Mouse (Mus musculus): ENCODE results near the gene Ankrd50. TPM values are rescaled to one million over a fixed set of nuclear protein-coding genes. Genes with fewer than 3 reads are reported as not detected.
A peak's percentile ranks its signal among the peaks of the same experiment; 100 is the strongest.

Ankrd50 gene
- polyA plus RNA-seq, 1 experiment from 2014 or later, result 11.2 TPM

- H3K36me3 ChIP-seq (ENCODE audit: control insufficient read depth, insufficient read depth, low read length), result no peaks in the 10 kb centered on the region
- H3K4me2 ChIP-seq, result no peak overlapping the region
- 78% methylated on average over 3 of the region's 3 CpGs for WGBS
- H3K4me1 ChIP-seq (replicated peaks; ENCODE audit: control insufficient read depth, insufficient read depth, low read length), result no peaks in the 10 kb centered on the region
- ATAC-seq (replicated peaks; ENCODE audit: low FRiP score) (no peak), DNase-seq (ENCODE audit: low spot score) (no peak)
- no peak overlapping the region for H3K27ac ChIP-seq (ENCODE audit: low read depth, low read length)
- no peaks in the 10 kb centered on the region for H3K27me3 ChIP-seq (replicated peaks; ENCODE audit: control insufficient read depth, insufficient read depth, low read length)
- H3K4me3 ChIP-seq (ENCODE audit: low read depth, low read length), result no peak overlapping the region
- H3K9me3 ChIP-seq (ENCODE audit: control insufficient read depth, low read length), result no peaks in the 10 kb centered on the region
- H3K9ac ChIP-seq (ENCODE audit: low read depth, low read length), result no peak overlapping the region
These were observed 12.2 kb upstream of the Ankrd50 start for GRCm38 (mm10) chr3:38496795-38497385.

- Histone ChIP-seq H3K9me3 (ENCODE audit: control insufficient read depth, low read length) (no peaks in the 10 kb centered on the region), H3K4me3 (ENCODE audit: low read depth, low read length) (no peak overlapping the region), H3K27ac (ENCODE audit: low read depth, low read length) (no peak overlapping the region), H3K9ac (ENCODE audit: low read depth, low read length) (no peak overlapping the region), H3K27me3 (replicated peaks; ENCODE audit: control insufficient read depth, insufficient read depth, low read length) (no peaks in the 10 kb centered on the region), H3K4me2 (no peak overlapping the region), H3K4me1 (replicated peaks; ENCODE audit: control insufficient read depth, insufficient read depth, low read length) (no peaks in the 10 kb centered on the region; the same call in 1 of the 2 replicates), H3K36me3 (ENCODE audit: control insufficient read depth, insufficient read depth, low read length) (no peaks in the 10 kb centered on the region)
- no peak for DNase-seq (ENCODE audit: low spot score)
- WGBS, result 45% methylated on average over 3 of the region's 3 CpGs
- no peak for ATAC-seq (replicated peaks; ENCODE audit: low FRiP score)
These were observed 7.1 kb upstream of the Ankrd50 start for GRCm38 (mm10) chr3:38491702-38492101.

GRCm38 (mm10) chr3:38491236-38491635, 6.6 kb upstream of the Ankrd50 start:
- ATAC-seq (replicated peaks; ENCODE audit: low FRiP score) (no peak), DNase-seq (ENCODE audit: low spot score) (no peak)
- no peaks in the 10 kb centered on the region for H3K9me3 ChIP-seq (ENCODE audit: control insufficient read depth, low read length)
- no peaks in the 10 kb centered on the region for H3K36me3 ChIP-seq (ENCODE audit: control insufficient read depth, insufficient read depth, low read length)
- H3K27me3 ChIP-seq (replicated peaks; ENCODE audit: control insufficient read depth, insufficient read depth, low read length), result no peaks in the 10 kb centered on the region
- H3K27ac ChIP-seq (ENCODE audit: low read depth, low read length), result no peak overlapping the region
- 69% methylated on average over 3 of the region's 3 CpGs for WGBS
- no peak overlapping the region for H3K4me2 ChIP-seq
- no peak overlapping the region for H3K9ac ChIP-seq (ENCODE audit: low read depth, low read length)
- no peaks in the 10 kb centered on the region; the same call in 1 of the 2 replicates for H3K4me1 ChIP-seq (replicated peaks; ENCODE audit: control insufficient read depth, insufficient read depth, low read length)
- no peak overlapping the region for H3K4me3 ChIP-seq (ENCODE audit: low read depth, low read length)

- Histone ChIP-seq H3K4me1 (replicated peaks; ENCODE audit: control insufficient read depth, insufficient read depth, low read length) (no peaks in the 10 kb centered on the region; the same call in 1 of the 2 replicates), H3K9ac (ENCODE audit: low read depth, low read length) (no peak overlapping the region), H3K27me3 (replicated peaks; ENCODE audit: control insufficient read depth, insufficient read depth, low read length) (no peaks in the 10 kb centered on the region), H3K4me3 (ENCODE audit: low read depth, low read length) (no peak overlapping the region), H3K9me3 (ENCODE audit: control insufficient read depth, low read length) (no peaks in the 10 kb centered on the region), H3K36me3 (ENCODE audit: control insufficient read depth, insufficient read depth, low read length) (no peaks in the 10 kb centered on the region), H3K4me2 (no peak overlapping the region), H3K27ac (ENCODE audit: low read depth, low read length) (no peak overlapping the region)
- DNase-seq (ENCODE audit: low spot score) (no peak), ATAC-seq (replicated peaks; ENCODE audit: low FRiP score) (no peak)
- 50% methylated on average over 2 of the region's 2 CpGs for WGBS
These were observed 6.1 kb upstream of the Ankrd50 start for GRCm38 (mm10) chr3:38490720-38491119.

GRCm38 (mm10) chr3:38485107-38485545, 482 bp upstream of the Ankrd50 start:
- 3% methylated on average over 26 of the region's 26 CpGs for WGBS
- Histone ChIP-seq H3K36me3 (ENCODE audit: control insufficient read depth, insufficient read depth, low read length) (no peaks in the 10 kb centered on the region), H3K4me1 (replicated peaks; ENCODE audit: control insufficient read depth, insufficient read depth, low read length) (peaks cover 4% of the 10 kb centered on the region; the same call in 1 of the 2 replicates), H3K9ac (ENCODE audit: low read depth, low read length) (0 out of 2 replicates have a peak overlapping the region, but pooled peaks have one; percentile 14), H3K9me3 (ENCODE audit: control insufficient read depth, low read length) (no peaks in the 10 kb centered on the region), H3K4me2 (peak overlapping the region; percentile 71), H3K27me3 (replicated peaks; ENCODE audit: control insufficient read depth, insufficient read depth, low read length) (no peaks in the 10 kb centered on the region), H3K4me3 (ENCODE audit: low read depth, low read length) (peak overlapping the region; percentile 88), H3K27ac (ENCODE audit: low read depth, low read length) (no peak overlapping the region)
- DNase-seq (ENCODE audit: low spot score) (no peak), ATAC-seq (replicated peaks; ENCODE audit: low FRiP score) (no peak; the same call in 1 of the 2 replicates)

- Histone ChIP-seq H3K4me1 (replicated peaks; ENCODE audit: control insufficient read depth, insufficient read depth, low read length) (peaks cover 4% of the 10 kb centered on the region; the same call in 1 of the 2 replicates), H3K27ac (ENCODE audit: low read depth, low read length) (no peak overlapping the region), H3K27me3 (replicated peaks; ENCODE audit: control insufficient read depth, insufficient read depth, low read length) (no peaks in the 10 kb centered on the region), H3K36me3 (ENCODE audit: control insufficient read depth, insufficient read depth, low read length) (no peaks in the 10 kb centered on the region; the same call in 1 of the 2 replicates), H3K9me3 (ENCODE audit: control insufficient read depth, low read length) (no peaks in the 10 kb centered on the region), H3K9ac (ENCODE audit: low read depth, low read length) (0 out of 2 replicates have a peak overlapping the region, but pooled peaks have one; percentile 20), H3K4me3 (ENCODE audit: low read depth, low read length) (peak overlapping the region; percentile 88), H3K4me2 (peak overlapping the region; percentile 88)
- DNase-seq (ENCODE audit: low spot score) (peak; percentile 40), ATAC-seq (replicated peaks; ENCODE audit: low FRiP score) (no peak)
- 31% methylated on average over 10 of the region's 10 CpGs for WGBS
These were observed 1.1 kb downstream of the Ankrd50 start for GRCm38 (mm10) chr3:38483551-38483950.

GRCm38 (mm10) chr3:38482749-38483148, 1.9 kb downstream of the Ankrd50 start:
- 66% methylated on average over 11 of the region's 11 CpGs for whole genome bisulfite sequencing
- ATAC-seq (replicated peaks; ENCODE audit: low FRiP score), result no peak

GRCm38 (mm10) chr3:38481106-38481505, 3.5 kb downstream of the Ankrd50 start:
- no peak for DNase-seq (ENCODE audit: low spot score)
- Histone ChIP-seq H3K27ac (ENCODE audit: low read depth, low read length) (no peak overlapping the region), H3K36me3 (ENCODE audit: control insufficient read depth, insufficient read depth, low read length) (peaks cover 3% of the 10 kb centered on the region; the same call in 1 of the 2 replicates), H3K4me1 (replicated peaks; ENCODE audit: control insufficient read depth, insufficient read depth, low read length) (peaks cover 4% of the 10 kb centered on the region; the same call in 1 of the 2 replicates), H3K4me3 (ENCODE audit: low read depth, low read length) (no peak overlapping the region), H3K9ac (ENCODE audit: low read depth, low read length) (no peak overlapping the region), H3K27me3 (replicated peaks; ENCODE audit: control insufficient read depth, insufficient read depth, low read length) (no peaks in the 10 kb centered on the region), H3K4me2 (peak overlapping the region; percentile 37), H3K9me3 (ENCODE audit: control insufficient read depth, low read length) (no peaks in the 10 kb centered on the region)
- 79% methylated on average over 1 of the region's 1 CpGs for WGBS
- no peak for ATAC-seq (replicated peaks; ENCODE audit: low FRiP score)

More at GRCm38 (mm10) chr3:38482749-38483148, 1.9 kb downstream of the Ankrd50 start:
- Histone ChIP-seq H3K36me3 (ENCODE audit: control insufficient read depth, insufficient read depth, low read length) (no peaks in the 10 kb centered on the region; the same call in 1 of the 2 replicates), H3K27ac (ENCODE audit: low read depth, low read length) (no peak overlapping the region), H3K4me3 (ENCODE audit: low read depth, low read length) (peak overlapping the region; percentile 88), H3K4me2 (peak overlapping the region; percentile 88), H3K27me3 (replicated peaks; ENCODE audit: control insufficient read depth, insufficient read depth, low read length) (no peaks in the 10 kb centered on the region), H3K4me1 (replicated peaks; ENCODE audit: control insufficient read depth, insufficient read depth, low read length) (peaks cover 4% of the 10 kb centered on the region; the same call in 1 of the 2 replicates), H3K9me3 (ENCODE audit: control insufficient read depth, low read length) (no peaks in the 10 kb centered on the region), H3K9ac (ENCODE audit: low read depth, low read length) (no peak overlapping the region)
- DNase-seq (ENCODE audit: low spot score), result no peak

- Histone ChIP-seq H3K27ac (ENCODE audit: low read depth, low read length) (no peak overlapping the region), H3K9me3 (ENCODE audit: control insufficient read depth, low read length) (no peaks in the 10 kb centered on the region), H3K4me1 (replicated peaks; ENCODE audit: control insufficient read depth, insufficient read depth, low read length) (no peaks in the 10 kb centered on the region; the same call in 1 of the 2 replicates), H3K4me2 (no peak overlapping the region), H3K4me3 (ENCODE audit: low read depth, low read length) (no peak overlapping the region), H3K27me3 (replicated peaks; ENCODE audit: control insufficient read depth, insufficient read depth, low read length) (no peaks in the 10 kb centered on the region), H3K36me3 (ENCODE audit: control insufficient read depth, insufficient read depth, low read length) (peaks cover 3% of the 10 kb centered on the region; the same call in 1 of the 2 replicates), H3K9ac (ENCODE audit: low read depth, low read length) (no peak overlapping the region)
- DNase-seq (ENCODE audit: low spot score) (no peak), ATAC-seq (replicated peaks; ENCODE audit: low FRiP score) (no peak)
- 83% methylated on average over 1 of the region's 1 CpGs for WGBS
These were observed 6.7 kb downstream of the Ankrd50 start for GRCm38 (mm10) chr3:38477936-38478335.
